Mouse (Mus musculus): ENCODE measurements around the gene Apon.
"Not testable (repeated sequence)": the region's sequence is repeated elsewhere in the genome, so short reads cannot be mapped to it uniquely, and the experiment has no call there.

Apon gene

DNA sequence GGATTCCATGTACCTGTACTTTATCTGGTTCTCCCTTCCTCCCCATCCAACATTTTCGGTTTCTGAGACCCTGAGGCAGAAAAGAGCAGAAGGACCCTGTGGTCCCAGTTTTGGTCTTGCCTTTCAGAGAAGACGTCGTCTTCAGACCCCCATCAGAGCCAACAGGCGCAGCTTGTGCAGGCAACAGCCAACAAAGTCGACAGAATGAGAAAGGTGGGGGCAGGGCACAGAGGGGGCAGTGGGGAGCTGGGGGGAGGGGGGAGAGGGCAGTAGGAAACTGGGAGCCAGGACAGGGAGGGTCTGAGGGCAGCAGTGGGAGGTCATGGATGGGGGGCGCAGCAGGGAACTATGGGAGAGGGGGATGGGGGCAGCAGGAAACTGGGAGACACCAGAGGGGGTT is 24.3 kb downstream of the Apon start:
- no peak for DNase-seq

DNA sequence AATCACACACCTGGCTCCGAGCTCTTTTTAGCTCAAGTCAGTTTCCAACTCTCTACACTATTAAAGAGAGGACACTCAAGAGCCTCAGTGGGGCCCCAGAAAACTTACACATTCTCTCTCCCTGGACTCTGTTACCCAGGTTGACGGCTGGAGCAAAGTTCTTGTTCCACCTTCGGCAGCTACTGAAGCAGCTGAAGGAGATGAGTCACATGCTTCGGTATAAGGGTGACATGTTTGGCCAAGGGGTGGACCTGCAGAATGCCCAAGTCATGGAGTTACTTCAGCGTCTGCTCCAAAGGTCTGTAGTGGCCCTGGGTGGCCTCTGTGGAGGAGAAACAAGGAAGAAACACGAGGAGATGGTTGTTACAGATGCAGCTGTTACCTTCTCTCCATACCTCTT is 27.0 kb downstream of the Apon start:
- no peak for DNase-seq

DNA sequence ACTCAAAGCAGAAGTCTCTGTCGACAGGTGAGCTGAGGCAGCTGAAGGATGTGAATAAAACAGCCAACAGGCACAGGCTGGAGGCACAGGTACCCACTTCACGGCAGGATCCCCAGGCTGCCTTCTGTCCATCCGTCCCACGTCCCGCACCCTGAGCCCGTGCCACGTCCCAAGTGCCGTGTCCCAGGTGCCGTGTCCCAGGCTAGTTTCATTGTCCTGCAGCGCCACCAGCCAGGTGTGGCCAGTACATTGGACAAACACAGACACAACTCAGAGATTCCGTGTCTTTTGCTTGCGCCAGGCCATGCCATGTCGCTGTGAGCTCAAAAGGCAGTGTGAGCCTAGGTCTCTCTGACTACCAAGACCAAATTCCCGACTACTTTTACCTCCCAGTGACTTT is 27.8 kb downstream of the Apon start:
- DNase-seq: no peak

DNA sequence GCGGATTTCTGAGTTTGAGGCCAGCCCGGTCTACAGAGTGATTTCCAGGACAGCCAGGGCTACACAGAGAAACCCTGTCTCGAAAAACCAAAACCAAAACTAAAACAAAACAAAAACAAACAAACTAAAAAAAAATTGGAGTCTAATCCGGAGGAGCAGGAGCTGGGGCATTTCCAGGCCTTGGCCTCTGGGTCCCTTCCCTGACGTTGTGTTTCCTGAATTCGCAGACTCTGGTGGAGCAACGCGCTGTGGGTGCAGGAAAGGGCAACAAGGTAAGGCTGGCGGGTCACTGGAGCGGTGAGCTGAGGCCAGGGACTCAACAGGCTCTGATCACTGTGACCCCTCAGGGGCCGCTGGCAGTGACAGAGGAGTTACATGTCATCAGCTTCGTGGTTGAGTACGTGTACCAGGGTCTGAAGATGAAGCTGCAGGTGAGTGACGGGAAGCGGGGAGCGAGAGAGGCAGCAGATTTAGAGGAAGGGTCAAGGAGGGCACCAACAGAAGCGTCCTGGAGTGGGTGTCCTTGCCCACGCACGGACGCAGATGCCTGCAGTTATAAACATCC is 29.1 kb downstream of the Apon start:
- DNase-seq: no peak

DNA sequence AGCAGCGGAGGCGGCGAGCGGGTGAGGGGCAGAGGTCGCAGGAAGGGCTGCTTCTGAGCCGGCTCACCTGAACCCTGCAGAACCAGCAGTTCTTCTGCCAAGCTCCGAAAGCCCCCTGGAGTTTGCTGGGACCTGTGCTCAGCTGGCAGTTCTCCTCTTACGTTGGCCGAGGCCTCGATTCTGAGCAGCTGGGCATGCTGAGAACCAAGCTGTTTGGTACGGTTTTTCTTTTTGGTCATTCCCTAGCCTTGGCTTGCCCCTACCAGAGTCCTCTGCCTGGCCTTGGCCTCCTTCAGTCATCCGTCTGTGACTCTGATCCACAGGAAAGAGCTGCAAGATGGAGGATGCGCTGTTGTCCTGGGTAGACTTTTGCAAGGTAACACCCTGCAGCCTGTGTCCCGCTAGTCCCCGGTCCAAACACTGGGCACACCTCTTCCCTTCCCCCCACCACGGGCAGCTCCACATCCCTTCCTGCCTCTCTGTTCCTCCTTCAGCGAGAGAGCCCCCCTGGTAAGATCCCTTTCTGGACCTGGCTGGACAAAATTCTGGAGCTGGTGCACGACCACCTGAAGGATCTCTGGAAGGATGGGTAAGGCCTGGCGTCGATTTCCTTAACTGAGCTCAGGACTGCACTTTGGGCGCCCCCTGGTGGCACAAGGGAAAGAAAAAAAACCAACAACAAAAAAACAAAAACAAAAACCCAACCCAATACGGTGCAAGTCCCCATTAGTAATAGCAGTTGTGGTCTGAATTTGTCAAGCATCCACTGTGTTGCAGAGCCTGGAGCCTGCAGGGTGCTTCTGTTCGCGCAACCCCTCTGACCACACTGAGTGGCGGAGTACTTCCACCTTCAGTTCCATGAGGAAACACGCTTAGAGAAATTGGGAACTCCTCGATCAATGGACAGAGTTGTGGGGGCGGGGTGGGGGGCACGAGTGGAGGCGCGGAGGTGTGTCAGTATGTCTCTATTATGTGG is 30.0 kb downstream of the Apon start:
- DNase-seq: peak; percentile 68

DNA sequence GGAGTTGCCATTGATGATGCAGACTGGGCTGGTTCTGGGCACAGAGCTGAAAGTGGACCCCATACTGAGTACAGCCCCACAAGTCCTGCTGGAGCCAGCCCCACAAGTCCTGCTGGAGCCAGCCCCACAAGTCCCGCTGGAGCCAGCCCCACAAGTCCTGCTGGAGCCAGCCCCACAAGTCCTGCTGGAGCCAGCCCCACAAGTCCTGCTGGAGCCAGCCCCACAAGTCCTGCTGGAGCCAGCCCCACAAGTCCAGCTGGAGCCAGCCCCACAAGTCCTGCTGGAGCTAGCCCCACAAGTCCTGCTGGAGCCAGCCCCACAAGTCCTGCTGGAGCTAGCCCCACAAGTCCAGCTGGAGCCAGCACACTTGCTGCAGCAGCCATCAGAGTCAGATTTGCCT is 36.7 kb downstream of the Apon start:
- DNase-seq: not testable (repeated sequence)

DNA sequence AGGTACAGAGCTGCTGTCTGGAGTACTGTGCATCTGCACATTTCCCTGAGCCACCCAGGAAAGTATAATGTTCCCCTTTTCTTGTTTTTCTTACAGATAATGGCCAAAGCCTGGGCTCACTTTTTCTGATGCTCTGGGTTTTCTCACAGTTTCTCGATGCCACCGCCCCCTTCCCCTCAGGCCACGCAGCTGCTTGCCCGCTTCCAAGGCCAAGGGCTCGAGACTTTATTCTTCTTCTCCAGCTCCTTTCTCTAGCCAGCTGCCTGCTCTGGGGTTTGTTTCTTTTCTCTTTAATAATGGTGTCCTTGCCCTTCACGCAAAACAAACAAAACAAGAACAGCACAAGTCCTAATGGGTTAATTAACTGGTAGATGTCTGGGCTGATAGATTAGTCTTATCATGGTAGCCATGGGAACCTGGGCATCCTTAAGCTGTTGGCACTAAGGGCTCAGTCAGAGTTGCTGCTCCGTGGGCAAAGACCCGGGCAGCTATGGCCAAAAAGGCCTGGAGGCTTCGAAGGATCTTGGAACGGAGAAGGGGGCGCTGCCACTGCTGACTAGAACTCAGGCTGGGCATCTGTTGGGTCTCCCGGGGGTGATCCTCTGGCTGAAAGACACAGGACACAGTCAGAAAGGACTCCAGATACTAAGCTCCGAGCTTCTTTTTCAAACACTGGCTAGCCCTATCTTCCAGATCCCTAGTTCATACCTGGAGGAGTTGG is 42.6 kb downstream of the Apon start:
- no peak for DNase-seq

DNA sequence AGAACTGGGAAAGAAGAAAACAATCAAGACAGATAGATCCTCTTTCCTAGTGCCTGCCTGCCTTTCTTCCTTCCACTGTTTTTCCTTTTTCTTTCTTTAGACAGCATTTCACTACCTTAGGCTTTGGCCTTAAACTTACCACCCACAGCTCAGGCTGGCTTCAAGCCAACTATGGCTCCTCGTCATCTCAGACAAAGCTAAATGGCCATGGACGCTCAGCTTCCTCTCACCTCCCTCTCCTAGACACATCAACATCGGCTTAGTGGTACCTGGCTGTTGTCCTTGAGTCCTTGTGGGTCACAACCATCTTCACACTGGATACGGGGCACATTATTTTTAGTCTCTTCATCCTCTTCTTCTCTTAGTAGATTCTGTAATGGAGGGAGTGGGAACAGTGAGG is 43.3 kb downstream of the Apon start:
- no peak for DNase-seq

DNA sequence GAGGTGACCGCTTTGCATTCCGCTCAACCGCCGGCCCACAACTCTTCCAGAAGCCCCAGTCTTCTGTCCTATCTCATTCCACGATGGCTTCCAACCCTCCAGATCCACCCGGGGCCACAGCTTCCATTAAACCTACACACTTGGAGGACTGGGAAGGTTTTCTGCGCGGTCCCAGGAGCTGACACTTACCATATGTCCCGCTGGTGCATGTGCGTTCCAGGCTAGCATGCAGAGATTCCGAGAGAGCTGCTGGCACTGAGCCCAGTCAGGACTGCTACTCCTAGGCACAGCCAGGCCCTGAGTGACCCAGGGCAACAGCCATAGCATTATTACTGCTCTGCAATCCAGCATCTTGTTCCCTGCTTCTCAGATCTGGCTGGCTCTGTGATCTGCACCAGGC is 43.7 kb downstream of the Apon start:
- no peak for DNase-seq

DNA sequence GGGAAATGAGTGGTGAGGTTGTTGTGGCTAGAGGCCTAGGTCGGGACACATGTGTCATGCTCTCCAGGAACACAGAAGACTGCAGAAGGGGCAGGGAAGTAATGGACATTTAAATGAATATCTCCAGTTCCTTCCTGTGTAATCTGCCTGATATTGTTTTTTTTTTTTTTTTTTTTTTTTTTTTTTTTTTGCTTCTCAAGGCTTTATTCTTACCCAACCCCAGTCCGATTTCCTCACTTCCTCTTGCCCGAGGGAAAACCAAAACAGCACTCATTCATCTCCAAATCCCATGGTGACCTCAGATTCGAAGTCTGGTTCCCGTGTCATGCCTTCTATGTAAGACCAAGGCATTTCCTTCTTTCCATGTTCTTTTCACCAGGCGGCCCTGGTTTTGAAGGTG is 44.3 kb downstream of the Apon start:
- no peak for DNase-seq

DNA sequence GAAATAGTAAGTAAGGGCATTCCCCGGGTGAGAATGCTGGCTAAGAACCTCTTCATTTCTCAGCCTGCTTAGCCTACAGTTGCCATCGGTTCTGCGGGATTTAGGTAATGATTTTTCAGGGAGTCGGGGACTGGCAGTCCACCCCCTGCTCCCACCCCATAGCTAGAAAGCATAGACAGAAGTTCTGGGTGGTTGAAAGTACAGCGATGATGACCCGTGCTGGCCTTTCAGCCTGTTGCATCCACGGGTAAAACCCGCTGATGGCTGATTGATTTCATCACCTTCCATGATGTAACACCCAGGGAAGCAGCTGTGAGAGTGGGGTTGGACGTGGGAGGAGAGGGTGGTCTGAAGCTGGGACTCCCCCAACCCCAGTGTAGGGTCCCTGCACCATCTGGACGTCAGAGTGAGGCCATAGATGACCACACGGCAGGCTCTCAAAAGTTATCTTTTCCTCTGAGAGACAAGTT is 44.8 kb downstream of the Apon start, which contains the start of gene Il23a:
Gene Il23a, minus strand, starts transcription at position 51 of the 470 bp plus-strand sequence.
- no peak for DNase-seq

DNA sequence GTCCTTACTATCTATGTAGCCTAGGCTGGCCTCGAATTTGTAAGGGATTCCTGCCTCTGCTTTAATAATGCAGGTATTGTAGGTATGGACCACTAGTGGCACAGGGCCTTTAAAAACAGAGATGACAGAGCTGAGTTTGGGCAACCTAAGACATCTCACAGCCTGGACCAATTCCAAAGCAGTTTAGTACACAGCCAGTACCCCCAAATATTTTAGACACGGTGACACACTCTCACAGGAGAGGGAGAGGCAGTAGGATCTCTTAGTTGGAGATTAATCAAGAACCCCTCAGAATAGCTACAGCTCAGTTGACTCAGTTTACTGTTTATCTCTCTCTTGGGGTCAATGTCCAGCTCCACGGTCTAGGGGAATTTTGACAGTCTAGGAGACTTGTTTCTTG is 48.5 kb downstream of the Apon start:
- DNase-seq: no peak

DNA sequence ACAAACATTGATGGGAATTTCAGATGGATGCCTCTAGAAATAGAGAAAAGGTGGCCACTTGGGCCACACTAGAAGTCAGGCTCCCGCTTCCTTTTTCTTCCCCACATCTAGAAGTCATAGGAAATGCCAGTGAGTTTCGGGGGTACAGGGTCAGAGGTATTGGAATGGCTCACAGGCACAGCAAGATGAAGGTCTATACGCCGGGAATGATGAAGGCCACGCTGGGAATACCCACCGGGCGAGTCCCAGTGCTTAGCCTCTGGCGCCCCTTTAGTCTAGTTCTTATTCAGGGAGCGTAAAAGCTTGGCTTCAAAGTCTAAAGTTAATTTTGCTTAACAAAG is 48.9 kb downstream of the Apon start:
- DNase-seq: no peak

DNA sequence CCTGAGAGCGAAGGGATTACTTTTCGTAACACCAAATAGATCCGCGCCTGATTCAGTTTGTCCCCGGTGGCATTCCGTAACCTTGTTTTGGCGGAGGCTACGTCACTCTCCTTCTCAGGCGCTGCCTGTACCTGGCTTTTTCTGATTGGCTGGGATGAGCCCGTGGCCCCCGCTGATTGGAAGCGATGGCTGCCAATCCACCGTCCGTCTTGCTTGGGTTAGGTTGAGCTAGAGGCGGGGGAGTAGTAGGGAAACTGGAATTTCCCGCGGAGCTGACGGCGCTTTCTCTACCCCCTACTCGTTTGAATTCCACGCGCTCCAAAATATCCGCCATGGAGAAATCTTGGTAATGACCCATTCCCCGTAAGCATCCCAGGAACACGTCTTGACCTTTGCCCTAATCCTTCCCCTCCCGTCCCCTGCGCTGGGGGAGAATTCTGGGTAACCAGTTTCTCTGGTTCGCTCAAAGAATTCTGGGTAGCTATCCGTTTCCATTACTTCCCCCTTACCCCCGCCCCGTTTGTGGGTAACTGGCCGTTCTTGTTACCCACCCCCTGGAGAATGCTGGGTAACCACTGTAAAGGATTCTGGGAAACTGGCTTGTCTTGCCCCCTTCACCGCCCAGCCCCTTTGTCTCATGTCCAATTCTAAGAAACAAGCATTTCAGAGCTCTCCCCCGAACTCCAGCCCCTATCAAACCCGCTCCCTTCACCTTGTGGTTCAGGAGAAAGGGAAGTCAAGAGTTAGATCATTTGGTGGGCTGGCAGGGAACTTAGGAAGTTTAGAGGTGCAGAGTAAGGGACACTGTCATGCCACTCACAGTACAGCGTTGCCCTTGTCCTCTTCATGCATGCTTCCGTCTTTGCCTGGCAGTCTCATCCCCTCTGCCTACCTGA is 49.5 kb downstream of the Apon start, which contains the start of gene Pan2:
Gene Pan2, plus strand, starts transcription at position 210 of the 896 bp plus-strand sequence.
- peak; percentile 99 for DNase-seq
